Mouse (Mus musculus): Measurements from ENCODE around the gene Fam43a.

Fam43a gene

DNA sequence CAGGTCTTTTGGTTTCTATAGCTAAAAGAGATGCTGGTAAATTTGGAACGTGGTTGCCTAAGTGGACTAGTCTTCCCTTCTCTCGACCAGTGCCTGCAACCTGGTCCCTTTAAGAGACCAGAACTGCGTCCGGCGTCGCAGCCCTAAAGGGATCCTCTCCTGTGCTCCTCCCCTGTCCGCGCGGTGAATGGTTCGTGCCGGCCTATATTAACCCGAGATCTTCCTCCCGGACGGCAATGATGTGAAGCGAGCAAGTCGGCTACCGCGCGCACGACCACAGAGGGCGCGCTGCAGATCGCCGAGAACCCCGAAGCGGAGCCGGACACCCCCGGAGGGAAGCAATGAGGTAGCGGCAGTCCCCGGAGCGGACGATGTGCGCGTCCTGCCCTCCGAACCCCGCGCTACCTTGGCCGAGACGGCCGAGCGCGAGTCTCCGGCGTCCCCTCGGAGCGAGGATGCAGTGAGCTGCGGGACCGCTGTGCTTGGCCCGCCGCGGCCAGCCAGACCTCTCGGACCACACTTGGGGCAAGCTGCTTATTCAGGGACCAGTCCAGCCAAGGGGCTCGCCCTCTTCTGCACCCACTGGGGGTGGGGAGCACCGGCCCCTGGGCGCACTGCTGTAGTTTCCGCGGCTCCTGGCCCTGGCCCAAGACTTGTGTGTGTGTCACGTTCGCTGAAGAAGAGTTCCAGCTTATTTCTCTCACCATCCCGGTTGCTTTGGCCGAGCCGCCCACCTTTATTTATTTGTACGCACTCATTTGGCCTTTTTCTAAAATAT lies at the start of gene Fam43a:
Gene Fam43a, plus strand, starts transcription at position 233 of the 778 bp plus-strand sequence.
- DNase-seq, result peak; percentile 60 to 69

DNA sequence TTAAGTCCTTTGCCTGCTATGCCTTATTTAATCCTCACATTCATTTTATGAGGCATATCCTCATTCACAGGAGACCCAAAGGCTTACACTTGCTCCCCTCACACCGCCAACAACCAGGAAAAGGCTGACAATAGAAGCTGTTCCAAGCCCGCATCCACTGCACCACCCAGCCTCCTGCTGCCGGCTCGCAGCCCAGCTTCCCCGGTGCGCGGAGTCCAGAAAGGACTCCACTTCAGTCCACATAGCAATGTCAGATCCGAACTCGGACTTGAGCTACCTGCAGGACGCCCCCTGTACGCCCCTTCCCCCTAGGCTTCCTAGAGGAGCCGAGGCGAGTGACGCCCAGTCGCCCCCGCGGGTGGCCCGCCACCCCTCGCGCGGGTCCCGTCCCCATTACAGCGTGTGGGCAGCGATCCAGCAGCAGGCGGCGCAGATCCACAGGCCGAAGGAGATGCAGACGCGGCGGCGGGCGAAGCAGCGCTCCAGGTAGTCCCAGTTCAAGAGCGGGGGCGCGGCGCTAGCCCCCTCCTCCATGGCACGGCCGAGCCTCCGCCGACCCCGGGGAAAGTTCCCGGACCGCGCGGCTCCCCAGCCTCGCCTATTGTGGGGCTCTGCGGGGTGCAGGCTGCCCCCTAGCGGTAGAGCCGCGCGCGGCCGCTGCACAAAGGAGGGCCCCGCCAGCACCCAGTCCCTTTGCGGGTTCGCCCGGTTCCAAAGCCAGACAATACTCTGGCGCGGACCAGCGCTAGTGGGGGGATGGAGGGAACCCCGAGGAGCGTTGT lies 49.4 kb upstream of the Fam43a start:
- DNase-seq, result peak; percentile 42 to 44

DNA sequence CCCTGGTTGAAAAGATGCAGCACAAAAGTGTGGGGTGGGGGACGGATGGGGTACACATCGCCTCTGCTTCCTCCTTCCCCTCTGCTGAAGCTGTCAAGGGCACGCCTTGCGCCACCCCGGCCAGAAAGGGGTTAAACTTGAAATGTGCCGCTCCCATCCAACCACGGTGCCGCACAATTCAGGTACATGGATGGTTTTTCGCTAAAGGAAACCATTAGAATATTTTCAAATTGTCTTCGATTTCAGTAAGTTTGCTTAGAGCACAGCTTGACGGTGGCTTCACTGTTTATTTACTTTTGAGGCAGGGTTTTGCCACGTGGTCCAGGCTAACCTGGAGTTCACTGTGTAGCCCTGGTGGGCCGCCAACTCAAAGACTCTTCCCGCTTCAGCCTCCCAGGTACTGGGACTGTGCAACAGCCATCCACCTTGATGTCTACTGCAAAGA lies 48.8 kb upstream of the Fam43a start, which contains the start of gene Tmem44:
Gene Tmem44, minus strand, starts transcription at position 95 of the 445 bp plus-strand sequence.
- no peak for DNase-seq

DNA sequence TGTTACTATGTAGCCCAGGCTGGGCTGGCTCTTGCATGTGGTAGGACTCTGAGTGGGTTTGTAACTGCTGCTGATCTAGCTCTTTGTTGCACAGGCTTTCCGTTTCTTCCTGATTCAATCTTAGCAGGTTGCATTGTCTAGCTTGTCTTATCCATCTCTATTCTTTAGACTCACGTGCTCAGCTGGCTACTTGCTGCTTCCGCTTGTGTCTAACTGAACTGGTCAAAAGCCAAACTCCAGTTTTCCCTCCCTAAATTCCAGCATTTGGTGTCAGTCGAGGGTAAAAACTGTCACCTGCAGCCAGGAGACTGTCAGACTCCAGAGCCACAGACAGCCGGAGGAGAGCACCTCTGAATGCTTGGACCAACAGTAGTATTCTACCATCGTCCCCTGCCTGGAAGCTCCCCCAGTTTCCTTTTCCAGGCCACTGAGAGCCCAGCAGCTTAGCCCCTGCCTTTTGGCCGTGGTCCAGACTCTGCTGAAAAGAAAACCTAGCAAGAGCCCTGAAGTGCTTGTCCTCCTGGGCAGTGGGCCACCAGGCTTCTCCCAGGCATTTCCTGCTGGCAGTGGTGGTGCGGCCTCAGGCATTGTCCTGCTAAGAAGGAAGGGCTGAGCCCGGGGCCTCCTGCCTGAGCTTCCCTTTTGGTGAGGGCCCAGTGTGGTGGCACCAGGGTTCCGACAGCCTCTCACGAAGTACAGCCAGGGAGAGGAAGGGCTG lies 46.7 kb upstream of the Fam43a start:
- DNase-seq, result no peak

DNA sequence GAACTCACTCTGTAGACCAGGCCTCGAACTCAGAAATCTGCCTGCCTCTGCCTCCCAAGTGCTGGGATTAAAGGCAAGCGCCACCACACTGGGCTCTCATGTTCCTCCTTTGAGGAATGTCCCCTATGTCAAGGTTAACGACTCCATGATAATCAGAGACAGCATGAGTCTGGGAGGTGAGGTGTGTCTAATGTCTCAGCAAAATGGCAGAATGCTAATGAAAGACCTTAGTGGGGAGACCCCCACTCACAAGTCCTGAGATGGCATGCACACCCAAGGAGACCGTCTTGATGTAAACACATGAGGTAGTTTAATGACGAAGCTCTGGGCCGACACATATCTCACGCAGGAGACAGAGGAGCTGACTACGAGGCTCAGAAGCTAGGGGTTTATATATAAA lies 45.4 kb upstream of the Fam43a start:
- no peak for DNase-seq

DNA sequence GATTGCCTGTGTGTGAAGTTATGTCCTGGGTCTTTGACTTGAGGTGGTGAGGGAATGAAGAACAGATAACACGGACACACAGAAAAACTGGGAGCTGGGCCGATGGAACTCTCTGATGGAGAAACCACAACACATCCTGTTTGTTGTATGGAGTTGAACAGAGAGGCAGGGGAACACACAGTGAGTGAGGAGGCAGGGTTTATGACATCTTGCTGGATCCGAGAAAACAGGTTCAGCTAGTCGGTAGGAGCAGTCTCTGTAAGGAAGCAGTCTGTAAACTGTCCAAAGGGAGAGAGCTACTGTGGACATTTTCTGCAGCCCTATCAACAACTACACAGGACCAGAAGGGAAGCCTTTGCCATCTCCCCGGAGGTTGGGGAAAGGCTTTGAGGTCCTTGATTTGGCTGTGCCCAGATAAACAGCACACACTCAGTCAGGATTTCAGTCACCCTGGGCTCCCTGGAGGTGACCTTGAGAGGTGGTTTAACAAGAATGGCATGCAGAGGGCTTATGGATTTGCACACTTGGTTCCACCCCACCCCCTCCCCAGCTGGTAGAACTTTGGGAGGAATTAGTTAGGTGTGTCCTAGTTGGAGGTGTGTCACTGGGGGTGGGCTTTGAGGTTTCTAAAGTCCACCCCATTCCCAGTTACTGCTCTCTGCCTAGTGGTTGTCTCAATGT lies 40.1 kb upstream of the Fam43a start:
- no peak for DNase-seq

DNA sequence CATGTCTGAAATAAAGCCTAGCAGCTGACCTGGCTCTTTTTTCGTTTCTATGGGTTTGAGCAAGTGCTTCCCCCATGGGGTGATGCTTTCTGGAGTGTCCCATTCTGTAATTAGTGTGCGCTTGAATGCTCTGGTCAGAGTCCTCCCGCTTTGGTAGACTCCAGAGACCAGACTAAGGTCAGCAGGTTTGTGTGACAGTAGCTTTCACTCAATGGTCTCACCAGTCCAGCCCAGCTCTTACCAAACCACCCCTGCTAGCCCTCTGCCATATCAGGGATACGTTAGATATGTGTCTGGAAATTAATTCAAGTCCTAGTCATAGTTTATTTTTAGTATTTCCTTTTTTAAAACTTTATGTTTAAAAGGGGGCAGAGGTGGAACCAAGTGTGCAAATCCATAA lies 38.9 kb upstream of the Fam43a start:
- DNase-seq, result no peak

DNA sequence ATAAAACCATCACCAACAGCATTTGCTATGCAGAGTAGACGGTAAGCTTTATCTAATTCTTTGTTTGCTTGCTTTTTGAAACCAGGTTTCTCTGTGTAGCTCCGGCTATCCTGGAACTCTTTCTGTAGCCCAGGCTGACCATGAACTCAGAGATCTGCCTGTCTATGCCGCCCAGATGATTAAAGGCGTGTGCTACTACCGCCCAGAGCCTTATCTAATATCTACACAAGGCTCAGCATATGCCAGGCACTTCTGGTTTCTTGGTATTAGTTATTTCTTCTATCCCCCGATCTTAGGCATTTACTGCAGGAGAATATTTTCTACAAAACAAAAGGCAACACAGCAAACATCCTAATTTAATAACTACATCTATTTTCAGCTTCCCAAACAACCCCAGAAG lies 33.9 kb upstream of the Fam43a start:
- DNase-seq, result no peak

DNA sequence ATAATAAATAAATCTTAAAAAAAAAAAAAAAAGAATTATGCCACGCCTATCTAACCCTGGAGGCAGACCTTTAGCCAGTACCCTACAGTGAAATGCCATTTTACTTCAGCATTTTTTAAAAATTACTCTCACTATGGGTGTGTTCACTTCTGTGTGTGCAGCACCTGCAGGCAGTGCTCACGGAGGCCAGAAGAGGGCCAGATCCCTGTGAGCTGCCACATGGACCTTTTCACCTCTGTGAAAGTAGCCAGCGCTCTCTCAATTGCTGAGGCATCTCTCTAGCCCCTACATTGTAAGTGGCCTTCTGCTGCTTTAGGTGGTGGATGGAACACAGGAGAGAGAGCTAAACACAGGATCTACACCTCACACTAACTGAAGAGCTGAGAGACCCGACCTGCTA lies 29.4 kb upstream of the Fam43a start:
- DNase-seq, result no peak

DNA sequence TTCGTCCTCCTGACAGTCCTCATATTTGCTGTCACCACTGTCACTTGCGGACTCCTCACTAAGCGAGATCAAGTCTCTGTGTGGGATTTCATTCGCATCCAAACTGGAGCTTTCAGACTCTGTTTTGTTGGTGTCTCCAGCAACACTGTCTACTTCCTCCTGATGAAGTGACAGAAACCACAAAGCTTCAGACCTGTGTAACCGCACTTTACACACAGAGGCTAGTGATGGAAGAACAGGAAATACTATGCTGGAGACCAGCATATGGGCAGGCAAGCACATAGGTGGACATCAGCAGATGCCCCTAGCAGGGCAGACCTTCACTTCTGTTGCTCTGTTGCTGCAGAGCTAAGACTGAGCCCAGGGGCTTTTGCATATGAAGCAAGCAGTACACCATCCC lies 28.1 kb upstream of the Fam43a start:
- DNase-seq, result no peak

DNA sequence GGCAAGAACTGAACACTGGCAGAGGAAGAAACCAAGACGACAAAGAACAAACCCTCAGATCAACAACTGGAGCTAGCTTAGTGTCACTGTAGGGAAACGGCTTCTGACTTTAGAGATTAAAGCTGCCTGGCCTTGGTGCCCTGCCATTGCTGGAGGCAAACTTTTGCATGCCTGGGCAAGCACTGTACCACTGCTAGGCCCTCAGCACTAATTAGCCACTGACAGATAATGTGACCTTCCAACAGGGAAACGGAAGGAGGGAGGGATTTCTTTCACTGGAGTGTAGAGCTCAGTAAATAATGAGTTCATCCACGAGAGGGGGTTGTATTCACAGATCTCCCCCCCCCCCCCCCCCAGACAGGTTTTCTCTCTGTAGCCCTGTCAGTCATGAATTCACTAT lies 27.3 kb upstream of the Fam43a start:
- DNase-seq, result no peak

DNA sequence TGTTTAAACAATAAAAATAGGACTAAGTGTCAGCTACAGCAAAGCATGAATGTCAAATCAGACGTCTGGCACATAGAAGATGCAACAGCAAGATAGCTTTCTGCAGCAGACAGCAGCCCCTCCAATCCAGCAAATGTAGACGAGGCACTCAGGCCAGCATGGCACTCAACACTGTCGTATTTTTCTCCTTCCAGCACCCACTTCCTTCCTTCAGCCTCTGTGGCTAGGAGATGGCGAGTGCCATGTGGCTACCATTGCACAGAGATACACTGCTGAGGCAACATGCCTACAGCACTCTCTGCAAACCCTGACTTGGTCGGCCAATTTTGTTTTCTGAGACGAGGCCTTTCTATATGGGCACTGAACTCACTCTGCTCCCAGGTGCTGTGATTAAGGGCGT lies 23.7 kb upstream of the Fam43a start:
- no peak for DNase-seq

DNA sequence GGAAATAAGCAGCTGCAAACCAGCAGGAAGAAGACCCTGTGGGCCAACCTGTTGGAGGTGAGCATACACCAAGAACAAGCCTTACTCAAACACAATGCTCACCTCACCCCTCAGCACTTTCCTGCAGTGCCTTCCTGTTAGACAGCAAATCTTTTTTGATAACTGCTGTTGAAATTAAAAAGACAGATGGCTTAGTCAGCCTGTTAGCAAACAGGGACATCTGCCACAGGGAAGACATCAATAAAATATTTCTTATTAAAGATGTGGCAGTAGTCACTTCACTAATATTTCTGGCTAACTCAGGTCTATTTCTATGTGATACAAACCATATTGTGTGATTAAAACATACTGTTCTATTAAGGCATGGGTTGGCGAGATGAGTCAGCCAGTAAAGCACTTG lies 23.1 kb upstream of the Fam43a start:
- DNase-seq, result no peak

DNA sequence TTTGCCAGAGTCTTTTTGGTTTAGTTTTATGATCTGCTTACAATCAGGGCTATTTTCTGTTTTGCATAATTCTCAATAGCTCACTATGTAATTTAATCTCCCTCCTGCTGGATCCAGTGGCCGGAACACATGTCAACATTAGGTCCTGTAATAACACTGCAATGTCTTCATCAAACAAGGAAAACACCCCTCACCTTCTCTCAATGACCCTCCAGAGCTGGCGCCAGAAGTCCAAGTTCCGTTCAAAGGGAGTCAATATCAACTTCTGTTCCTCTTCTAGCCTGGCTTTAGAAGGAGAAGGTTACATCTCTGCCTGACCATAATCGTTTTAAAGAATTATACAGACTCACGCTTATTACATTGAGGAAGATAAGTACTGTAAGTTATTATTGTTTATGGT lies 18.8 kb upstream of the Fam43a start:
- DNase-seq, result no peak

DNA sequence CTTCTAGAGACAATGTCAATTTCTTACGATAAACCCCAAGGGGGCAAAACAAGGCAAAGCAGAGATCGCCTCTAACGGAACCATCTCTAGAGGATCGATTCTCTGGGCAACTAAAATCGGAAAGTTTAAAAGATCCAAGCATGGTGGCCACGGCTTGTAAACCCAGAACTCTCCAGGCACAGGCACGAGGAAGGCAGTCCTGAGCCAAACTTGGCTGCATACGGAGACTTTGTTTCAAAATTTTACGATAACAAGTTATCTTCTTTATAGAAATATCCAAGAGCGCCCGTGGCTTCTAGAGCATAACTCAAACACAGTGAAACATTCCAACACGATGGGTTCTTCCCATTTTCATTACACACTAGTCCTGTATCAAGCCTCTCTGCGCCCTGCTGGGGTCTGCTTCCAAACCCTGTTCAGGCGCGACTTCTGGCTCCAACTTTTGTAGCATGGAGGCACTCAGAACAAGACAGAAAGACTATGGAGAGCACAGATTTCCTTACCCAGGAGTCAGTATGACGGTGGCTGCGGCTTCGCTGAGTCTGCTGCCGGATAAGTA lies 12.5 kb upstream of the Fam43a start:
- DNase-seq, result no peak

DNA sequence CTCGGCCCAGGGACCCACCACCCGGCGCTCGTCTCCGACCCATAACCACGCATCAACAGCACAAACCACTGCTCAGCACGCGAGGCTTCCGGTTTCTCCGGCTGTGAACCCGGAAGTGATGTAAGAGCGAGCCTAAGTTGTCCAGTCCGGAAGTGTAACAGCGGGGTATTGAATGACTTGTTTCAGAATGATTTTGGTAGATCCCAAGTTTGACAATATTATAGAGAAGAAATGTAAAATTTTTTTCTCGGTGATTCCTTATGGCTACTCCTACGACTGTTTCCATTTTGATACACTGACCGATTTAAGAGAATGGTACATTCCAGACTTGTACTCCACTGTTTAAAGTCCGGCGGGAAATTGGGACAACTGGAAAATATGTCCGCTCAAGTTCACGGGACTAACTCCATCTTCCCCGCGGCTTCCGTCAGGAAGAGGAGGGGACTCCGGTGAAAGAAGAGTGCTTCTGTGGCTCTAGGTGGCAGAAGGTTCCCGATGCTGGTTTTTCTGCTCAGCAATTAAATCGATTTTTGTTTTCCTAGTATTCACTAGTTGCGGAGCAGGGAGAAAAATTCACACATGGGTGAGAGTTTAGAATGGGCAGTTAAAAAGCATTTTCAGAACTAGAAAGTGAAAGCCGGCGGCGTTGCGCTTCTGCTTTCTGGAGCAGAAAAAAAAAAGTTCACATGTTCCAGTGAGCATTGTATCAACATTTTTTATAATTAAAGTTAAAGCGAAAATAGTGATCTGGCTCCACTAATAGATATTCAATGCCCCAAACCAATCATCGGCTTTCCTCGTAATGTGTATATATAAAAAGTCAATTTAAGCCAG lies 11.8 kb upstream of the Fam43a start, which contains the start of gene Lsg1:
Gene Lsg1, minus strand, starts transcription at position 99 of the 834 bp plus-strand sequence.
- DNase-seq, result peak; percentile 65 to 75

DNA sequence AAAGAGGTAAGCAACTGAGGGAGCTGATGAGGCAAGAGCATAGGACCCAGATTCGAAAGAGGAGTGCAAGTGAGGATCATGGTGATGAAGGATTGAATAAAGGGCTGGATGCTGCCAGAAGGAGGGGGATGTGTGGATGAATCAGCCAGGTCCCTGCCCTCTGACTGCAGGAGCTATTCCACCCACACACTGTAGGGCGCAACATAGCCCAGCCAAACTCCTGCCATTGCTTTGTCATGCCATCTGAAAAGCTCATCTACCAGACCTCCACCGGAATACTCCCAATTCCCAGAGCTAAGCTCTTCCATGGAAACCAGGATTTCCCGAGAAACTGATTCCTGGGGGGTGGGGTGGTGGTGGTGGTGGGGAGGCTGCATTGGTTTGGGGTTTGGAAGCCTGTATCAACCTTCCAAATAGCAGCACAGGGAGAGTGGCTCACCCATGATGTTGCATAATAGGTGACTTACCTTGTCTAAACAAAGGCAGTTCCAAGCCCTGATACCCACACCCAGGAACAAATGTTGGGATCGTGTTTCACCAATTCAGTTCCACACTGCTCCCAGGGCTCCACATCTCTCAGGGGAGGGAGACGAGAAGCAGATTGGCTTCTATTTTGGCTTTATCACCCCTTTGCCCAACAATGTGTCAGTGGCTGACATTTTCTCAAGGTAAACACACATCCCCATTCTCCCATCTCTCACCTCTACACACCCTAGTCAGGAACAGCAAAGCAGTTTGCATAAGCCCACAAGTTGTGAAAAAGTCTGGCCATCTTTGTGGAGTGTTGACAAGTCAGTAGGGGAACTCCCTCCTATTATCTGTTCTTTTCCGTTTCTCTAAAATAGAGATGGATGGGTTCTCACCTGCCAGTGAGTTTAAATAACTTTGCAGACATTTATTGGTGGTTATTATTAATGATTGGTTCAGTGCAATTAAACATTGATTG lies 9.0 kb upstream of the Fam43a start:
- DNase-seq, result no peak

DNA sequence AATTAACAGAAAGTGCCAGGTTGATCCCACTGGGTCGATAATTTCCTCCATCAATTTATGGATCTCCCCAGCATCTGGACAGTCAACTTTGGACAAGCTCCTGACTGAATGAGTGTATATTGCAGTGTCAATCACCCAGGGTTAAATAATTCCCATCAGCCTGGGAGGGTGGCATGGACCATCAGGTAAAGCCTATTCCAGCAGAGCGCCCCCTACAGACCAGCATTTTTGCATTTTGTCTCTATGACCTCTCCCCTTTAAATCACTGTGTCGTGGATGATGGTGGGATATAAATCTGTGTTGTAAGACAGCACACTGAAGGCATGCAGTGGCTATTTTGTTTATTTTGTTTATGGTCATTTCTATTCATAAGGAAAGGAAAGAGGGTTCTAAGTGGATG lies 7.5 kb upstream of the Fam43a start:
- no peak for DNase-seq

DNA sequence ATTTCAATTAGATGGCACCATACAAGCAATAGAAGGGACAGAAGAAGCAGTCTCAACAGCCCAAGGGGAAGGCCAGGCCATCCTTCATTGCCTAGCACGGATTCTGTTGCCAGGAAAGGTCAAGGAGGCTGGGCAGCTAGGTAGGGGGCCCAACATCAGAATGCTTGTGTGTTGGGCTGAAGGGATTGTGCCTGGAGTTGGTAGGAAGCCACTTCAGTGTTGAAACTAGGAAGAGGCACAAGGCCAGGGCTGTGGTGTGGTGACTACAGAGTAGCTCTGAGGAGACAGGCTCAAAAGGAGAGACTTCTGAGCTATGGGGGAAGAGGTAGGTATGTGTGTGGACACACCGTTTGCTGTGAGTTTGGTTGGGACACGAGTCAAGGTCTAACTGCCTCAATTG lies 4.2 kb upstream of the Fam43a start:
- no peak for DNase-seq

DNA sequence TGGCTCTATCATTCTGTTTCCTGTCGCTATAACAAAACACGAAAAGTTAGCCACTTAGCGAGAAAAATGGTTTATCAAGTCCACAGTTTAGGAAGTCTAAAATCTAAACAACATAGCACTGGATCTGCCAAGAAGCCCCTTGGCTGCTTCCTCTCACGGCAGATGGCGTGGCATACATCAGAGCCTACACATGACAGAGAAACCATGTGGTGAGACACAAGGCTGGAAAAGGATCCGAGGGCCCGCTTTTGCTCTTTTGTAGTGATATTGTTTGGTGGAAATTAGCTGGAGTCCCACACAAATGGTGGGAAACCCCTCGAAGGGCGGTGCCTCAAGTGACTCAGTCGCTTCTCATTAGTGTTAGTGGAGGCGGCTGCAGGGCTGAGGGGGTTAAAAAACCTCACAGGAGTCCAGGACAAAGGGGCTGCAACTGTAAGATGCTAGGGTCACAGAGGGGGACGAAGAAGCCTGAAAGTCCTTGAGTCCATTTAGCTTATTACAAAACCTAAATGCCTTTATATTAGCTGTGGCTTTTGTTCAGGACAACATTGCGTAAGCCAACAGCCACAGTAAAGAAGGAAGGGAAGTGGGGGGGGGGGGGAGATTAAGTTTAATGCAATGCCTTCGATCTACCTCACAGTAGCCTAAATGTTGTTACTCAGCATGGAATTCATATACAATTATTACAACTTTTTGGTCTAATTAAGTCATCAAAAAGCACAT lies 3.5 kb upstream of the Fam43a start:
- no peak for DNase-seq
